Mouse (Mus musculus): ENCODE data around the gene Snrnp70.
"Not testable (repeated sequence)": the region's sequence is repeated elsewhere in the genome, so short reads cannot be mapped to it uniquely, and the experiment has no call there.

The Snrnp70 gene

GRCm38 (mm10) chr7:45408949-45409348 is 13.4 kb upstream of the Snrnp70 start:
- DNase-seq, result no peak

GRCm38 (mm10) chr7:45408351-45408750 is 12.8 kb upstream of the Snrnp70 start:
- DNase-seq, result no peak

DNA sequence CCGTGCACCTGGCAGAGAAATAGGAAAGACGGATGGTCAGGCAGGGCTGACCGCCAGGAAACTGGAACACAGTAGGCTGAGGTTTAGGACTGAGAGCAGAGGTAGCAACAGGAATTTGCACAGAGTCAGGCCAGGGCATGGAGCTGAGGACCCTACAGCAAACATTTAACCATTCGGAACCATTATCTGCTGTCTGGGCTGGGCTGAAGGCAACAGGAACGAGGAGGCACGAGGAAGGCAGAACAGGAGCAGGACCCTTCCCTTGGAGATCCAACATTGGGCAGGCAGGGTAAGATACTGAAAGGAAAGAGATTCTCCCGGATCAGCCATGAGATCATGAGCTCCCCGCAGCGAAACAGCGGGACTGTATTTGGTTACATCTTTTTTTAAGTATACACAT is 12.3 kb upstream of the Snrnp70 start:
- DNase-seq, result no peak

DNA sequence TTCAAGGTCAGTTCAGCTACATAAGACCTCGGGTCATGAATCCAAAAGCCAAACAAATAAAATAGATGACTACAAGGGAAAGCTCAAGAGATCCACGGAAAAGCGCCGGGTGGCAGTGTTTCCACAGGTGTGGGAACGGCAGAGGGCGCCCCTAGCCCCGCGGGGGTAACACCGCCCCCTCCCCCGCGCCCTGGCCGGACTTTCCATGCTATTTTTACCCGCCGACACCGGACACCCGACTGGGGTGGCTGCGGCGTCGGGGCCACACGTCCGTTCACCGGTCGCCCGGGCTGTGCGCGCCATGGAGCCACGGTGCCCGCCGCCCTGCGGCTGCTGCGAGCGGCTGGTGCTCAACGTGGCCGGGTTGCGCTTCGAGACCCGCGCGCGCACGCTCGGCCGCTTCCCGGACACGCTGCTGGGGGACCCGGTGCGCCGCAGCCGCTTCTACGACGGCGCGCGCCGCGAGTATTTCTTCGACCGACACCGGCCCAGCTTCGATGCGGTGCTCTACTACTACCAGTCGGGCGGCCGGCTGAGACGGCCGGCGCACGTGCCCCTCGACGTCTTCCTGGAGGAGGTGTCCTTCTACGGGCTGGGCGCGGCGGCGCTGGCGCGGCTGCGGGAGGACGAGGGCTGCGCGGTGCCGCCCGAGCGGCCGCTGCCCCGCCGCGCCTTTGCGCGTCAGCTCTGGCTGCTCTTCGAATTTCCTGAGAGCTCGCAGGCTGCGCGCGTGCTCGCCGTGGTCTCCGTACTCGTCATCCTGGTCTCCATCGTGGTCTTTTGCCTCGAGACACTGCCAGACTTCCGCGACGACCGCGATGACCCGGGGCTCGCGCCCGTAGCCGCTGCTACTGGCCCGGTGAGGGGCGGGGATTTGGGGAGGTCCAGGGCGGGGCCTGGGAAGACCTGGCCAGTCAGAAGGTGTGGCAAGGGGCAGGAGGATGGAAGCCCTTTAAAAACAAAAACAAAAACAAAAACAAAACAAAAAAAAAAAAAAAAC is 10.9 kb upstream of the Snrnp70 start:
- DNase-seq, result no peak

GRCm38 (mm10) chr7:45405091-45406075 is 9.8 kb upstream of the Snrnp70 start, which contains the start of gene Kcna7:
TSS of gene Kcna7 (plus strand) at chr7:45405653.
- DNase-seq, result peak; percentile 82

- peak; percentile 71 for DNase-seq
Measured at GRCm38 (mm10) chr7:45403532-45404261, 8.2 kb upstream of the Snrnp70 start.

- no peak for DNase-seq
Measured at GRCm38 (mm10) chr7:45401521-45402085, 6.1 kb upstream of the Snrnp70 start.

GRCm38 (mm10) chr7:45396787-45397186 is 1.2 kb upstream of the Snrnp70 start:
- no peak for DNase-seq

DNA sequence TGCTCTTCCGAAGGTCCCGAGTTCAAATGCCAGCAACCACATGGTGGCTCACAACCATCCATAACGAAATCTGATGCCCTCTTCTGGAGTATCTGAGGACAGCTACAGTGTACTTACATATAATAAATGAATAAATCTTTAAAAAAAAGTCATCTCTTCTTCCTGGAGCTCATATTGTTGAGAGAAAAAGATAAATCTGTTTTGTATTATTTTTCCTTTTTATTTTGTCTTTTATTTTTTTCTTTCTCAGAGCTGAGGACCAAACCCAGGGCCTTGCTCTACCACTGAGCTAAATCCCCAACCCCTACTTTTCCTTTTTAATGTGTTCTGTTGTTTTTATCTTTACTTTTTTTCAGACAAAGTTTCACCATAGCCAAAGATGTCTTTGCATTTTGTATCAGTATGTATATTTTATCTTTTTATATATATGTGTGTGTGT is 814 bp upstream of the Snrnp70 start:
- not testable (repeated sequence) for DNase-seq

GRCm38 (mm10) chr7:45395129-45395541 is 407 bp downstream of the Snrnp70 start:
- no peak for DNase-seq

DNA sequence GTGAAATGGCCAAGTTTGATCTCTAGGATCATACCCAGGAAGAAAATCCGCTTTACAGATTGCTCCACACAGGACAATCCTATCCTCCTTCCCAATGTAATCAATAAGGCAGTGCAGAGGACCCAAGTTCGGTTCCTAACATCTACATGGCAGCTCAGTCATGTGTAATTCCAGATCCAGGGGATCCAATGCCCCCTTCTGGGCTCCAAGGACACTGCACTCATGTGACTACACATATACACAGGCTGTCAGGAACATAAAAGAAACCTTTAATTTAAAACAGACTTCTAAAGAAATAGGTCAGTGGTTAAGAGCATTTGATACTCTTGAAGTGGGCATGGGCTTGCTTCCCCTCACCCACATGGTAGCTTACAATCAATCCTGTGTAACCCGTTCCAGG is 9.5 kb downstream of the Snrnp70 start:
- no peak for DNase-seq

- DNase-seq, result no peak
Measured at GRCm38 (mm10) chr7:45376057-45376456, 19.5 kb downstream of the Snrnp70 start.

DNA sequence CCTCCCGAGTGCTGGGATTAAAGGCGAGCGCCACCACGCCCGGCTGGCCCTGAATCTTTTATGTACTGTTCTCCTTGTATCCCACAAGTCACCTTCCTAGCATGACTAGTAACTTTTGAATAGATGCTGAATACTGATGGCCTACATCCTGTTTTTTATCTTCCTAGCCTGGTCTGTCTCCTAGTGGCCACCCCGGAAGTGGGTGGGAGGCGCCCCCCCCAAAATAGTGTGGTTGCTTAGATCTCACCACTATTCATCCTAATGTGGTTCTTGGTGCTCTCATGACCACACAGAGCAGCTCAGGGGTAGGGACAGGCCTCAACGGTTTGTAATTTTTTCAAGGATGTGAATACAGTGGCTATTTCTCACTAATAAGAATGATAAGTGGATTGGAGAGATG is 20.9 kb downstream of the Snrnp70 start:
- DNase-seq, result no peak

GRCm38 (mm10) chr7:45372371-45372770 is 23.2 kb downstream of the Snrnp70 start:
- DNase-seq, result no peak

DNA sequence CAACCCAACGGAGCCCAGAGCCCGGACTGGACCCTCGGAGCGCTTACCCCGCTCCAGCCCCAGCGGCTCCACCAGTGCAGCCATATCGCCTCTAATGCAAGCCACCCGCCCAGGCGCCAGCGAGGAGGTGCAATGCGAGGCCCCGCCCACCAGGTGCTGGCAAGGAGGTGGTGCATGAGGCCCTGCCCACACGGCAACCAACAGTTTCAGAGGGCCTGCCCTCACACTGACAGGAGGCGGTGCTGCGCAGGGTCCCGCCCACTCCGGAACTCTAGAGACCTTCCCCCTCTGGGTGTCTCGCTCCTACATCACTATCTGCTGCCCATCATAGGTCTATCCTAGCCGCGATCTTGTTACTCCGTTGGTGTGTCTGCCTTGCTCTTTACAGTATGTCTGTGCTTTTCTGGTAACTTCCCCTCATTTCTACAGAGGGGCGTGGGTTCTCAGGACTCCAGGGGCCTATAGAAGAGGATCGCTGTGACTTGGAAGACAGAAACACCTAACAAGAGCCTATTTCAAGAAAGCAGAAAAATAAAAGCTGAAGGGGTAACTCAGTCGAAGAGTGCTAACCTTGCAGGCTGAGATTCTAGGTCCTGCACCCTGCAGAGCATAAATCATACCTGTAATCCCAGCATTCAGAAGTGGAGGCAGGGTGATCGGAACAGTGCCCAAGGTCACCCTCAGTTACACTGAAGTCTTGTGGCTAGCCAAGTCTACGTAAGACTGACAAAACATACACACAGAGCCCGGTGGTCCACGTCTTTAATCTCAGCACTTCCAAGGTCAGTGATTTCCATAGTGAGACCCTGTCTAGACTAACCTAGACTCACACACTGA is 24.8 kb downstream of the Snrnp70 start, which contains the start of gene Lin7b:
Gene Lin7b, minus strand, starts transcription at position 109 of the 837 bp plus-strand sequence.
- peak; percentile 93 for DNase-seq

DNA sequence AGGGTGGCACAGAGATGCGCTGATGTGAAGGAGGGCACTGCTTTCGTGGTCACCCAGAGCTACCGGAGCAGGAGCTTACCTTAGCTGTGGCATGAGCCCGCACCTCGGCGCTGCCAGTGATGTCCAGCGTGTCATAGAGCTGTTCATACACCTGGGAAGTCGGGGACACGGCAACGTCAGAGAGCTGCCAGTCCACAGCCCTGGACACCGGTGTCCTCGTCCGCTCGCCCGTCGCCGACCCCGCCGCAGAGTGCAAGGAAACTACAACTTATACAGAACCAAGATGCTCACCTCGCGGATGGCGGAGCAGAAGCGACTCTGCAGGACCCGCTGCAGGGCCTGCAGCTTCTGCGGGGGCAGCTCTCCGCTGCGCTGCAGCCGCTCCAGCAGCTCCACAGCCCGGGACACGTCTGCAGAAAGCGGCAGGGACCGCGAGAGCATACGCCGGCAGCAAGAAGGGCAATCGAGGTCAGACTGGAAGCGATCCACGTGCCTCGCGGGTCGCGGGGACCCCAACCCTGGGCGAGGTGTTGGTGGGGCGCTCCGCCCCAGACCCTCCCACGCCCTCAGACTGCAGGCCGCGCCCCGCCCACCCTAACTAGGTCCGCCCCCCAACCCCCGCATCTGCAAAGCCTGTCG is 25.6 kb downstream of the Snrnp70 start:
- DNase-seq, result no peak

DNA sequence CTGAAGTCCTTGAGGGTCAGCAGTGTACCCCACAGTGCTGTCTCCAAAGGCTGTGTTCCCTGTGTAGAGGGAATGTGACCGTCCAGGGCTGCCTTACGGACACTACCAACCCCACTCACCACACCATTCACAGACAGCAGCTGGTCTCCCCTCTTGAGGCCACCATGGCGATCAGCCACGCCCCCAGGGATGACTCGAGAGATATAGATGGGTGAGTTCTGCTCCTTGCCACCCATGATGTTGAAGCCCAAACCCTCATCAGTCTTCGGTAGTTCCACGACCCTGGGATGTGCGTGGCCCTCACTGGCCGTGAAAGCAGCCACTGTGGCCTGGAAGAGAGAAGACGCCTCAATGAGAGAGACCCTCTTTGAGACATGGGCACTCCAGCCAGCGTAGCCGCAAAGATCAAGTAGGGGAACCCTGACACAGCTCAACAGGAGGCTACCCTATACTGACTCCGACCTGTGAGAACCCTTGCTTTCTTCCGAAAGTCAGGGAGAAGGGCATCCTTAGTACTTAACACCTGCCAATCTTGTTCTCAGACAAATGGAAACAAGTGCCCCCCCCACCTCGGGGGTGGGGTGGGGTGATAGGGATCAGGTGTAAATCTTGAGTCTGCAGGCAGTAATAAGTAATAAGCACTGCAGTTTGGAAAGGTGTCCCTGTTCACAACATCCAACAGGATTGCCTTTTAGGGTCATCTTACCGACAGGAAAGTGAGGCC is 26.4 kb downstream of the Snrnp70 start:
- DNase-seq, result no peak

DNA sequence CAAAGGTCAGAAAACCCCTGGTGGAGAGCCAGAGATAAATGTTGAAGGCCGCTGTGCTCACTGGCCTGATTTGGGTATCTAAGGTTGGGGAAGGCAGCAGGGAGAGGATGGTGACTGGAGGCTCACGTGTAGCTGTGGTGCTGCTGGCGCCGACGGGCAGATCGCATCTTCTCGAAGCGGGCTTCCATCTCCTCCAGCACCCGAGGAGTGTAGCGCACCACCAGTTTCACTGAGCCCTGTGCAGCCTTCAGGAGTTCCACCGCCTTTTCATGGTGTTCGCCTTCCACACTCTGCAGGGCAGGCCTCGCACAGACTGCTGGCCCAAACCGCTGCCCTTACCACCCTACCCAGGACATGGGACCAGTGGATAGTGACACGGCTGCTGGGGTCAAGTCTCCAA is 27.4 kb downstream of the Snrnp70 start:
- DNase-seq, result no peak

GRCm38 (mm10) chr7:45367020-45367880 is 28.3 kb downstream of the Snrnp70 start:
- DNase-seq, result peak; percentile 98
